Mouse (Mus musculus) induced T-regulatory cell, adult 2 months (primary cell): ENCODE measurements around the gene Zmynd12.
A peak's percentile ranks its signal among the peaks of the same experiment; 100 is the strongest.

Experiments
- DNase-seq: peaks from one replicate; pipeline ENCODE4 v3.0.0-alpha.2; 2012; ENCODE audit warnings: low read depth

The Zmynd12 gene

GRCm38 (mm10) chr4:119447786-119448185, 25.2 kb downstream of the Zmynd12 start:
- DNase-seq = no peak

- DNase-seq = no peak
These were observed 27.8 kb downstream of the Zmynd12 start for GRCm38 (mm10) chr4:119450436-119450835.

GRCm38 (mm10) chr4:119453128-119453527, 30.5 kb downstream of the Zmynd12 start:
- no peak for DNase-seq

- no peak for DNase-seq
These were observed 30.9 kb downstream of the Zmynd12 start for GRCm38 (mm10) chr4:119453533-119453932.

GRCm38 (mm10) chr4:119460296-119460695, 37.7 kb downstream of the Zmynd12 start:
- peak; percentile 59 for DNase-seq

- no peak for DNase-seq
These were observed 38.1 kb downstream of the Zmynd12 start for GRCm38 (mm10) chr4:119460728-119461141.

GRCm38 (mm10) chr4:119462457-119462856, 39.8 kb downstream of the Zmynd12 start:
- DNase-seq = peak; percentile 8

GRCm38 (mm10) chr4:119462858-119463755, 40.5 kb downstream of the Zmynd12 start:
- peak; percentile 49 for DNase-seq

- DNase-seq = peak; percentile 86
These were observed 41.3 kb downstream of the Zmynd12 start for GRCm38 (mm10) chr4:119463756-119464419.

GRCm38 (mm10) chr4:119465841-119466240, 43.2 kb downstream of the Zmynd12 start:
- DNase-seq = no peak

GRCm38 (mm10) chr4:119467720-119468380, 45.2 kb downstream of the Zmynd12 start:
- no peak for DNase-seq

GRCm38 (mm10) chr4:119472545-119472944, 49.9 kb downstream of the Zmynd12 start:
- no peak for DNase-seq

GRCm38 (mm10) chr4:119473150-119473549, 50.5 kb downstream of the Zmynd12 start:
- DNase-seq = no peak

GRCm38 (mm10) chr4:119483051-119483450, 60.4 kb downstream of the Zmynd12 start:
- DNase-seq = no peak

- no peak for DNase-seq
These were observed 62.3 kb downstream of the Zmynd12 start for GRCm38 (mm10) chr4:119484882-119485281.

- DNase-seq = no peak
These were observed 67.1 kb downstream of the Zmynd12 start for GRCm38 (mm10) chr4:119489666-119490065.

GRCm38 (mm10) chr4:119490806-119491205, 68.2 kb downstream of the Zmynd12 start:
- DNase-seq = peak; percentile 64

GRCm38 (mm10) chr4:119492291-119492932, 69.8 kb downstream of the Zmynd12 start, which contains the start of gene Rimkla:
TSS of gene Rimkla (minus strand) at chr4:119492628.
- peak; percentile 60 for DNase-seq

GRCm38 (mm10) chr4:119492933-119493327, 70.3 kb downstream of the Zmynd12 start:
- DNase-seq = no peak

- no peak for DNase-seq
These were observed 75.8 kb downstream of the Zmynd12 start for GRCm38 (mm10) chr4:119498319-119498848.

GRCm38 (mm10) chr4:119511591-119511990, 89.0 kb downstream of the Zmynd12 start:
- peak; percentile 29 for DNase-seq

- no peak for DNase-seq
These were observed 90.1 kb downstream of the Zmynd12 start for GRCm38 (mm10) chr4:119512731-119513141.
